Mouse (Mus musculus): ENCODE data around the gene Zfp579. TPM values are rescaled to one million over a fixed set of nuclear protein-coding genes. Genes with fewer than 3 reads are reported as not detected.
A peak's percentile ranks its signal among the peaks of the same experiment; 100 is the strongest.
"Not testable (repeated sequence)": the region's sequence is repeated elsewhere in the genome, so short reads cannot be mapped to it uniquely, and the experiment has no call there.

Zfp579 gene
- total and polyA plus RNA-seq, 2 experiments from 2014 or later: 40.2 to 65.7 TPM

GRCm38 (mm10) chr7:5016057-5016456, 20.1 kb upstream of the Zfp579 start:
- H3K9ac ChIP-seq (replicated peaks; ENCODE audit: low read length): peak overlapping the region; percentile 73; the same call in 1 of the 2 replicates
- peak overlapping the region; percentile 65 for H3K4me3 ChIP-seq (ENCODE audit: low read length)
- no peaks in the 10 kb centered on the region for H3K9me3 ChIP-seq (ENCODE audit: low read length)
- ATAC-seq (no peak), DNase-seq (ENCODE audit: low spot score) (no peak)
- H3K4me2 ChIP-seq (ENCODE audit: low read depth, low read length): peak overlapping the region; percentile 66
- H3K27ac ChIP-seq: peak overlapping the region; percentile 98
- no peak for TF ChIP-seq CTCF (IDR thresholded peaks at IDR 0.05; ENCODE audit: low read depth)
- peaks cover 1% of the 10 kb centered on the region; the same call in 1 of the 2 replicates for H3K4me1 ChIP-seq (ENCODE audit: insufficient read depth, low read length)
- peaks cover 14% of the 10 kb centered on the region for H3K36me3 ChIP-seq (ENCODE audit: insufficient read depth, low read length)
- 64% methylated on average over 3 of the region's 3 CpGs for WGBS
- H3K27me3 ChIP-seq (ENCODE audit: insufficient read depth, low read length): no peaks in the 10 kb centered on the region

GRCm38 (mm10) chr7:5015118-5016001, 19.4 kb upstream of the Zfp579 start, which contains the start of gene Gm44973:
Gene Gm44973, plus strand, starts transcription at chr7:5015496.
- H3K27ac ChIP-seq: peak within 1 kb of the TSS; percentile 98
- peak within 1 kb of the TSS; percentile 73 for H3K9ac ChIP-seq (replicated peaks; ENCODE audit: low read length)

GRCm38 (mm10) chr7:5014251-5015117, 18.5 kb upstream of the Zfp579 start, which contains the start of the genes Zfp524 and Fiz1:
Gene Zfp524, plus strand, starts transcription at chr7:5014415.
Gene Fiz1, minus strand, starts transcription at chr7:5014697.
- Histone ChIP-seq H3K4me1 (ENCODE audit: insufficient read depth, low read length) (no peaks in the 10 kb centered on the region), H3K36me3 (ENCODE audit: insufficient read depth, low read length) (peaks cover 21% of the 10 kb centered on the region), H3K27me3 (ENCODE audit: insufficient read depth, low read length) (no peaks in the 10 kb centered on the region), H3K4me2 (ENCODE audit: low read depth, low read length) (peak within 1 kb of the TSS; percentile 66), H3K27ac (peak within 1 kb of the TSS; percentile 98), H3K9me3 (ENCODE audit: low read length) (no peaks in the 10 kb centered on the region), H3K9ac (replicated peaks; ENCODE audit: low read length) (peak within 1 kb of the TSS; percentile 73), H3K4me3 (ENCODE audit: low read length) (peak within 1 kb of the TSS; percentile 65)
- no peak for TF ChIP-seq CTCF (IDR thresholded peaks at IDR 0.05; ENCODE audit: low read depth)
- under 1% methylated on average over 42 of the region's 42 CpGs for WGBS
- peak; percentile 98 for DNase-seq (ENCODE audit: low spot score)
- peak; percentile 84 for ATAC-seq

More at GRCm38 (mm10) chr7:5015118-5016001, 19.4 kb upstream of the Zfp579 start, which contains the start of gene Gm44973:
- peak within 1 kb of the TSS; percentile 65 for H3K4me3 ChIP-seq (ENCODE audit: low read length)
- peak within 1 kb of the TSS; percentile 66 for H3K4me2 ChIP-seq (ENCODE audit: low read depth, low read length)
- TF ChIP-seq CTCF (IDR thresholded peaks at IDR 0.05; ENCODE audit: low read depth): no peak
- DNase-seq (ENCODE audit: low spot score) (peak; percentile 96), ATAC-seq (peak; percentile 83)
- no peaks in the 10 kb centered on the region for H3K9me3 ChIP-seq (ENCODE audit: low read length)
- no peaks in the 10 kb centered on the region for H3K4me1 ChIP-seq (ENCODE audit: insufficient read depth, low read length)
- under 1% methylated on average over 57 of the region's 76 CpGs for WGBS
- no peaks in the 10 kb centered on the region for H3K27me3 ChIP-seq (ENCODE audit: insufficient read depth, low read length)
- peaks cover 14% of the 10 kb centered on the region for H3K36me3 ChIP-seq (ENCODE audit: insufficient read depth, low read length)

GRCm38 (mm10) chr7:5012681-5013513, 16.9 kb upstream of the Zfp579 start:
- Histone ChIP-seq H3K4me1 (ENCODE audit: insufficient read depth, low read length) (no peaks in the 10 kb centered on the region), H3K9me3 (ENCODE audit: low read length) (no peaks in the 10 kb centered on the region), H3K4me3 (ENCODE audit: low read length) (no peak overlapping the region), H3K9ac (replicated peaks; ENCODE audit: low read length) (no peak overlapping the region), H3K27me3 (ENCODE audit: insufficient read depth, low read length) (no peaks in the 10 kb centered on the region), H3K36me3 (ENCODE audit: insufficient read depth, low read length) (peaks cover 37% of the 10 kb centered on the region), H3K27ac (no peak overlapping the region), H3K4me2 (ENCODE audit: low read depth, low read length) (no peak overlapping the region)
- no peak for TF ChIP-seq CTCF (IDR thresholded peaks at IDR 0.05; ENCODE audit: low read depth)
- no peak for ATAC-seq
- no peak for DNase-seq (ENCODE audit: low spot score)
- WGBS: 91% methylated on average over 27 of the region's 27 CpGs

- H3K27ac ChIP-seq: no peak overlapping the region
- H3K4me3 ChIP-seq (ENCODE audit: low read length): no peak overlapping the region
- 96% methylated on average over 26 of the region's 26 CpGs for WGBS
- DNase-seq (ENCODE audit: low spot score): no peak
- H3K9me3 ChIP-seq (ENCODE audit: low read length): no peaks in the 10 kb centered on the region
- H3K4me1 ChIP-seq (ENCODE audit: insufficient read depth, low read length): no peaks in the 10 kb centered on the region
- peaks cover 45% of the 10 kb centered on the region for H3K36me3 ChIP-seq (ENCODE audit: insufficient read depth, low read length)
- TF ChIP-seq CTCF (IDR thresholded peaks at IDR 0.05; ENCODE audit: low read depth): no peak; the same call in 1 of the 2 replicates
- no peak for ATAC-seq
- no peaks in the 10 kb centered on the region for H3K27me3 ChIP-seq (ENCODE audit: insufficient read depth, low read length)
- no peak overlapping the region for H3K9ac ChIP-seq (replicated peaks; ENCODE audit: low read length)
- no peak overlapping the region for H3K4me2 ChIP-seq (ENCODE audit: low read depth, low read length)
These were observed 12.3 kb upstream of the Zfp579 start for GRCm38 (mm10) chr7:5008229-5008628.

- not testable (repeated sequence) for H3K27me3 ChIP-seq (ENCODE audit: insufficient read depth, low read length); H3K27ac ChIP-seq; H3K9me3 ChIP-seq (ENCODE audit: low read length); ATAC-seq; H3K4me2 ChIP-seq (ENCODE audit: low read depth, low read length); H3K9ac ChIP-seq (replicated peaks; ENCODE audit: low read length); H3K36me3 ChIP-seq (ENCODE audit: insufficient read depth, low read length); DNase-seq (ENCODE audit: low spot score); H3K4me1 ChIP-seq (ENCODE audit: insufficient read depth, low read length); H3K4me3 ChIP-seq (ENCODE audit: low read length)
- 61% methylated on average over 8 of the region's 8 CpGs for WGBS
These were observed 6.9 kb upstream of the Zfp579 start for GRCm38 (mm10) chr7:5002876-5003275.
